Mouse (Mus musculus) MEL (cell line): ENCODE results near the gene Rab7. TPM values are rescaled to one million over a fixed set of nuclear protein-coding genes. Genes with fewer than 3 reads are reported as not detected.

ENCODE experiments used
- DNase-seq: peaks from one replicate; pipeline ENCODE4 v3.0.0; 2011; ENCODE audit warnings: low read depth, low spot score
- H3K27ac ChIP-seq: 2 replicates; pipeline ENCODE4 v1.5.1; 2012; ENCODE audit warnings: low read depth, mild to moderate bottlenecking, control low read depth, low read length, moderate library complexity; ENCODE audit not compliant: control insufficient read depth
- H3K27me3 ChIP-seq, 2 experiments: fragments of 150-350 bp in 1 of 2; sonication (generic) in 1 of 2; 2 replicates each; pipeline ENCODE4 v1.6.1; 2012; ENCODE audit warnings: low read length in 2 of 2, mild to moderate bottlenecking in 2 of 2, improper control_type of control experiment in 1 of 2, moderate library complexity in 1 of 2; ENCODE audit not compliant: insufficient read depth in 2 of 2, control insufficient read depth in 1 of 2
- H3K36me3 ChIP-seq, 2 experiments: 2 replicates each; pipeline ENCODE4 v1.6.1; 2012 to 2014; ENCODE audit warnings: low read length in 2 of 2, improper control_type of control experiment in 1 of 2, inconsistent platforms in 1 of 2, mild to moderate bottlenecking in 1 of 2; ENCODE audit not compliant: insufficient read depth in 2 of 2, control insufficient read depth in 1 of 2
- H3K4me1 ChIP-seq, 2 experiments: fragments of 150-350 bp in 1 of 2; sonication (generic) in 1 of 2; 2 replicates each; pipeline ENCODE4 v1.6.1; 2012; ENCODE audit warnings: low read length in 2 of 2, improper control_type of control experiment in 1 of 2, mild to moderate bottlenecking in 1 of 2; ENCODE audit not compliant: insufficient read depth in 2 of 2, control insufficient read depth in 1 of 2
- H3K4me3 ChIP-seq, 2 experiments: fragments of 150-350 bp in 1 of 2; sonication (generic) in 1 of 2; 2 replicates each; pipeline ENCODE4 v1.5.1; 2012; ENCODE audit warnings: low read depth in 2 of 2, low read length in 2 of 2, mild to moderate bottlenecking in 2 of 2, moderate library complexity in 2 of 2, control low read depth in 1 of 2, improper control_type of control experiment in 1 of 2; ENCODE audit not compliant: control insufficient read depth in 1 of 2, insufficient read depth in 1 of 2
- H3K79me2 ChIP-seq: 2 replicates; pipeline ENCODE4 v1.6.1; 2012; ENCODE audit warnings: mild to moderate bottlenecking, low read length, moderate library complexity; ENCODE audit not compliant: control insufficient read depth, poor library complexity, insufficient read depth
- H3K9ac ChIP-seq: 2 replicates; pipeline ENCODE4 v1.6.1; 2012; ENCODE audit warnings: low read depth, mild to moderate bottlenecking, control low read depth, low read length, moderate library complexity; ENCODE audit not compliant: control insufficient read depth, poor library complexity, severe bottlenecking
- H3K9me3 ChIP-seq: fragments of 150-350 bp; sonication (generic); replicated peaks from 2 replicates; pipeline ENCODE4 v1.6.1; 2012; ENCODE audit warnings: mild to moderate bottlenecking, low read length, improper control_type of control experiment, moderate library complexity; ENCODE audit not compliant: insufficient read depth
- BHLHE40 ChIP-seq: IDR thresholded peaks from 2 replicates; pipeline ENCODE4 v1.6.1; 2012; ENCODE audit warnings: low read depth, mild to moderate bottlenecking, inconsistent platforms, low read length, improper control_type of control experiment, borderline replicate concordance
- CHD1 ChIP-seq: IDR thresholded peaks from 2 replicates; pipeline ENCODE4 v1.6.1; 2012; ENCODE audit warnings: low read depth, mild to moderate bottlenecking, inconsistent platforms, low read length, improper control_type of control experiment
- CHD2 ChIP-seq: IDR thresholded peaks from 2 replicates; pipeline ENCODE4 v1.6.1; 2011; ENCODE audit warnings: low read length, improper control_type of control experiment
- CTCF ChIP-seq, 3 experiments: IDR thresholded peaks in 2 of 3; conservative IDR thresholded peaks in 1 of 3; 2 replicates each; pipeline ENCODE4 v1.5.1; 2011 to 2012; ENCODE audit warnings: low read length in 3 of 3, low read depth in 2 of 3, mild to moderate bottlenecking in 2 of 3, improper control_type of control experiment in 1 of 3, inconsistent platforms in 1 of 3, mixed read lengths in 1 of 3, moderate library complexity in 1 of 3; ENCODE audit not compliant: control insufficient read depth in 1 of 3, insufficient read depth in 1 of 3, poor library complexity in 1 of 3, severe bottlenecking in 1 of 3
- ELF1 ChIP-seq: IDR thresholded peaks from 2 replicates; pipeline ENCODE4 v1.6.1; 2014; ENCODE audit warnings: low read depth, mild to moderate bottlenecking, inconsistent platforms, low read length, improper control_type of control experiment, moderate library complexity
- EP300 ChIP-seq, 2 experiments: IDR thresholded peaks; 2 replicates each; pipeline ENCODE4 v1.6.1; 2011; ENCODE audit warnings: improper control_type of control experiment in 2 of 2, low read length in 2 of 2, low read depth in 1 of 2, mild to moderate bottlenecking in 1 of 2
- GABPA ChIP-seq: IDR thresholded peaks from 2 replicates; pipeline ENCODE4 v1.6.1; 2012; ENCODE audit warnings: low read depth, mild to moderate bottlenecking, inconsistent platforms, low read length, improper control_type of control experiment, moderate library complexity
- JUND ChIP-seq: IDR thresholded peaks from 2 replicates; pipeline ENCODE4 v1.6.1; 2011; ENCODE audit warnings: low read depth, mild to moderate bottlenecking, improper control_type of control experiment, low read length
- KAT2A ChIP-seq: conservative IDR thresholded peaks from 2 replicates; pipeline ENCODE4 v1.6.1; 2012; ENCODE audit warnings: low read depth, low read length, improper control_type of control experiment, inconsistent platforms
- MAFK ChIP-seq: IDR thresholded peaks from 2 replicates; pipeline ENCODE4 v1.6.1; 2011; ENCODE audit warnings: low read depth, mild to moderate bottlenecking, low read length, improper control_type of control experiment, borderline replicate concordance
- MAX ChIP-seq: IDR thresholded peaks from 2 replicates; pipeline ENCODE4 v1.6.1; 2011; ENCODE audit warnings: low read length, improper control_type of control experiment
- MXI1 ChIP-seq: IDR thresholded peaks from 2 replicates; pipeline ENCODE4 v1.6.1; 2011; ENCODE audit warnings: mild to moderate bottlenecking, low read depth, low read length, improper control_type of control experiment
- MYB ChIP-seq: IDR thresholded peaks from 2 replicates; pipeline ENCODE4 v1.6.1; 2011; ENCODE audit warnings: mild to moderate bottlenecking, low read depth, low read length, improper control_type of control experiment
- POLR2A ChIP-seq, 2 experiments: IDR thresholded peaks; 2 replicates each; pipeline ENCODE4 v1.6.1; 2011 to 2012; ENCODE audit warnings: low read length in 2 of 2, mild to moderate bottlenecking in 2 of 2, control low read depth in 1 of 2, improper control_type of control experiment in 1 of 2, low read depth in 1 of 2, moderate library complexity in 1 of 2; ENCODE audit not compliant: control insufficient read depth in 1 of 2, insufficient read depth in 1 of 2, poor library complexity in 1 of 2
- POLR2AphosphoS5 ChIP-seq: IDR thresholded peaks from 2 replicates; pipeline ENCODE4 v1.6.1; 2012; ENCODE audit warnings: low read depth, borderline replicate concordance, mild to moderate bottlenecking, inconsistent platforms, low read length, moderate library complexity, mixed read lengths
- SMC3 ChIP-seq: IDR thresholded peaks from 2 replicates; pipeline ENCODE4 v1.6.1; 2011; ENCODE audit warnings: low read depth, low read length, improper control_type of control experiment
- TAL1 ChIP-seq: IDR thresholded peaks from 2 replicates; pipeline ENCODE4 v1.6.1; 2012; ENCODE audit warnings: mild to moderate bottlenecking, inconsistent platforms, low read length, moderate library complexity, mixed read lengths
- TCF12 ChIP-seq: IDR thresholded peaks from 2 replicates; pipeline ENCODE4 v1.6.1; 2014; ENCODE audit warnings: low read depth, mild to moderate bottlenecking, inconsistent platforms, low read length, improper control_type of control experiment, moderate library complexity
- USF1 ChIP-seq: IDR thresholded peaks from 2 replicates; pipeline ENCODE4 v1.6.1; 2014; ENCODE audit warnings: low read depth, mild to moderate bottlenecking, inconsistent platforms, low read length, improper control_type of control experiment, moderate library complexity
- ZKSCAN1 ChIP-seq: IDR thresholded peaks from 2 replicates; pipeline ENCODE4 v1.6.1; 2012; ENCODE audit warnings: low read depth, mild to moderate bottlenecking, inconsistent platforms, low read length, improper control_type of control experiment, moderate library complexity
- ZMIZ1 ChIP-seq: IDR thresholded peaks from 2 replicates; pipeline ENCODE4 v1.6.1; 2012; ENCODE audit warnings: low read depth, mild to moderate bottlenecking, inconsistent platforms, low read length, improper control_type of control experiment, moderate library complexity
- ZNF384 ChIP-seq: IDR thresholded peaks from 2 replicates; pipeline ENCODE4 v1.6.1; 2012; ENCODE audit warnings: low read depth, mild to moderate bottlenecking, inconsistent platforms, low read length, improper control_type of control experiment
- polyA plus RNA-seq, 2 experiments: library from polyadenylated mRNA; stranded (reverse) in 1 of 2; unstranded in 1 of 2; fragments of >175 nt in 1 of 2; fragments of >200 nt in 1 of 2; gene quantifications; 2 replicates each; pipeline versions ENCODE4 v1.2.1 to v1.2.4; 2012; ENCODE audit warnings: low replicate concordance in 2 of 2, low read depth in 1 of 2; ENCODE audit not compliant: insufficient read length in 2 of 2, insufficient read depth in 1 of 2, missing spikeins in 1 of 2
- total RNA-seq: library from RNA; depleted of rRNA; stranded (reverse); fragments of 300-350 nt; gene quantifications from 2 replicates; pipeline ENCODE4 v1.2.3, GENCODE M21; 2012

Gene Rab7
- total and polyA plus RNA-seq, 3 experiments: 47.6 to 362 (median 234) TPM

GRCm38 (mm10) chr6:87991216-87991615 lies 53.9 kb downstream of the Rab7 start:
- H3K36me3 ChIP-seq: peaks cover 0 to 20% of the 10 kb centered on the region in 2 experiments; a peak in 2 of 4 replicates
- TF ChIP-seq USF1 (no peak), MXI1 (no peak), ZKSCAN1 (no peak), POLR2AphosphoS5 (no peak), POLR2A (IDR thresholded peaks at IDR 0.05; ENCODE audit: control insufficient read depth in 1 of 2, insufficient read depth in 1 of 2, low read depth in 1 of 2, low read length in 2 of 2, poor library complexity in 1 of 2) (no peak), ZNF384 (no peak), MYB (no peak), JUND (no peak), EP300 (IDR thresholded peaks at IDR 0.05; ENCODE audit: low read depth in 1 of 2, low read length in 2 of 2) (no peak), CHD2 (no peak), ELF1 (no peak), MAFK (no peak), KAT2A (no peak), MAX (no peak), TAL1 (no peak)
- DNase-seq: peak; percentile 13
- H3K79me2 ChIP-seq: no peaks in the 10 kb centered on the region
- no peaks in the 10 kb centered on the region for H3K9me3 ChIP-seq
- no peak overlapping the region for H3K4me3 ChIP-seq
- H3K9ac ChIP-seq: no peak overlapping the region
- peaks cover 16 to 23% of the 10 kb centered on the region in 2 experiments for H3K4me1 ChIP-seq
- no peak overlapping the region for H3K27ac ChIP-seq
- no peaks in the 10 kb centered on the region for H3K27me3 ChIP-seq

- Histone ChIP-seq H3K4me1 (no peaks in the 10 kb centered on the region), H3K9ac (no peak overlapping the region), H3K27ac (no peak overlapping the region), H3K9me3 (no peaks in the 10 kb centered on the region), H3K79me2 (no peaks in the 10 kb centered on the region), H3K4me3 (no peak overlapping the region), H3K36me3 (no peaks in the 10 kb centered on the region), H3K27me3 (no peaks in the 10 kb centered on the region; a peak in 1 of 4 replicates)
- TF ChIP-seq TCF12 (no peak), BHLHE40 (no peak), ZMIZ1 (no peak), CHD1 (no peak), SMC3 (no peak), CTCF (IDR thresholded peaks at IDR 0.05 in 2 of 3, conservative IDR thresholded peaks at IDR 0.05 in 1 of 3; ENCODE audit: control insufficient read depth in 1 of 3, insufficient read depth in 1 of 3, low read depth in 2 of 3, low read length in 3 of 3, poor library complexity in 1 of 3, severe bottlenecking in 1 of 3) (no peak), GABPA (no peak)
- DNase-seq: no peak
Measured at GRCm38 (mm10) chr6:87982506-87982905, 62.6 kb downstream of the Rab7 start.
